Mouse (Mus musculus) small intestine, adult 2 months (tissue): ENCODE measurements at regions not wholly inside any gene's neighbourhood (a gene's known extent, or its start where the extent isn't known, plus 50 kb on each side); places are given as distances from the start of the nearest gene placed in this dataset.

ENCODE experiments used
- H3K27ac ChIP-seq: fragments of 200-500 bp; 2 replicates; pipeline ENCODE4 v1.5.1; 2012; ENCODE audit warnings: low read depth, low read length, control low read depth, inconsistent platforms; ENCODE audit not compliant: insufficient read depth
- H3K27me3 ChIP-seq: fragments of 200-500 bp; 2 replicates; pipeline ENCODE4 v1.6.1; 2012; ENCODE audit warnings: mild to moderate bottlenecking, moderate library complexity, low read length, inconsistent platforms; ENCODE audit not compliant: control insufficient read depth, insufficient read depth
- H3K36me3 ChIP-seq: fragments of 200-500 bp; 2 replicates; pipeline ENCODE4 v1.6.1; 2012; ENCODE audit warnings: mild to moderate bottlenecking, low read length, control low read depth, inconsistent platforms; ENCODE audit not compliant: control insufficient read depth, insufficient read depth
- H3K4me1 ChIP-seq: fragments of 200-500 bp; 2 replicates; pipeline ENCODE4 v1.6.1; 2012; ENCODE audit warnings: low read length, inconsistent platforms, mixed read lengths; ENCODE audit not compliant: control insufficient read depth, insufficient read depth, insufficient read length
- H3K4me3 ChIP-seq: fragments of 200-500 bp; 2 replicates; pipeline ENCODE4 v1.5.1; 2012; ENCODE audit warnings: low read depth, mild to moderate bottlenecking, control low read depth, inconsistent platforms, low read length, moderate library complexity
- CTCF ChIP-seq: fragments of 200-500 bp; IDR thresholded peaks from 2 replicates; pipeline ENCODE4 v1.5.1; 2012; ENCODE audit warnings: low read depth, mild to moderate bottlenecking, control low read depth, inconsistent platforms, low read length, moderate library complexity, mixed read lengths; ENCODE audit not compliant: insufficient replicate concordance, insufficient read length; ENCODE audit errors: extremely low read depth
- POLR2A ChIP-seq: fragments of 200-500 bp; IDR thresholded peaks from 2 replicates; pipeline ENCODE4 v1.6.1; 2012; ENCODE audit warnings: low read depth, mild to moderate bottlenecking, control low read depth, inconsistent platforms, low read length, moderate library complexity
- WGBS: fragments of 180-500 bp; shearing (Covaris S2); methylation state at CpG from one replicate; pipeline ENCODE4 v1.1.7; 2018; 5-methylcytosine and 5-hydroxymethylcytosine counted together

DNA sequence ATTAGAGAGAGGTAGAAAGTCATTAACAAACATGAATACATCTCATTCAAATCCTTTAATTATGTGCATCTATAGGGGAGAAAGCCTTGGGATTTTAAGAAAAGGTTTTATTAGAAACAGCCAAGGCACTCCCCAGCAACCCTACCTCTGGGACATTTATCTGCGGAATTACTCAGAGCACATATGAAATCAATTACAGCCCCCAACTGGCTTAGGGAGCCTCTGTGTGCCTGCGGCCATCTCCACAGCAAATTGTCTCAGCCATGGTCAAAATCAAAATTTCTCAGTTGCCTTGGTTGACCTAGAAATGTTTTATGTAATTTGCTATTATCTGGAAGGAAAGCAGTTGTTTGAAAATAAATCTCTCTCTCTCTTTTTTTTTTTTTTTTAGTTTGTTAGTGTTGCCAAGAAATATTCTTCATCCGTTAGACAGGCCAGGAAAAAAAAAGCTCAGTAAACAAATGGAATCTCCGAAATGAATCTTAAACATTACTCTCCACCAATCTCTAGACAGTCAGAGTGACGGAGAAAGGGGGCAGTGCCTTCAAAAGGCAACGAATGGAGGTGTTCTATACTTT lies 110.0 kb upstream of the Lpar1 start:
- no peaks in the 10 kb centered on the region for H3K36me3 ChIP-seq
- 71% methylated on average over 6 of the region's 6 CpGs for WGBS
- no peak overlapping the region for H3K4me3 ChIP-seq
- no peak overlapping the region for H3K27ac ChIP-seq
- H3K27me3 ChIP-seq: no peaks in the 10 kb centered on the region
- TF ChIP-seq CTCF (no peak), POLR2A (no peak)
- no peaks in the 10 kb centered on the region for H3K4me1 ChIP-seq

DNA sequence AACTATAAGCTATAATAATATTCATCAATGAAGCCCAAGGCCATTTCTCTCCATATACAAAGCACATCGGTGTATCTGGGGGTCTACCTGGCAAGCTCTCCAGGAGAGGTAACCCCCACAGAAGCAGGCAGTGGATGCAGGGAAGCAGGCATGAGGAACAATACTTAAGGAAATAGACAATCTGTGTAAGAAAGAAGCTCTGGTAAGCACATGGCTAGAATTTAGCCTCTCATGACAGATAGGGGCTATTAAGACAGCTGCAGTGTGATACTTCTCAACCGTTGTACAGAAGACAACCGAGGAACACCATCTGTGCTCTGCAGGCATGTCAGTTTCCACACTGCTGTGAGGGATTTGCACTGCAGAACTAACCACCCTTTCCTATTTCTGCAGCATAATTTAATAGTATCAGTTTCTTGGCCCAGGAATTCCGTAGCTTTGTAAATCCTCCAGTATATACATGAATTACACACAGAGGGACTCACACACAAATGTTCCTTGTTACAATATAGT lies 108.1 kb upstream of the Lpar1 start:
- H3K4me3 ChIP-seq: no peak overlapping the region
- 82% methylated on average over 4 of the region's 4 CpGs for WGBS
- H3K27ac ChIP-seq: no peak overlapping the region
- no peaks in the 10 kb centered on the region for H3K36me3 ChIP-seq
- H3K27me3 ChIP-seq: no peaks in the 10 kb centered on the region
- TF ChIP-seq POLR2A (no peak), CTCF (no peak)
- no peaks in the 10 kb centered on the region for H3K4me1 ChIP-seq

DNA sequence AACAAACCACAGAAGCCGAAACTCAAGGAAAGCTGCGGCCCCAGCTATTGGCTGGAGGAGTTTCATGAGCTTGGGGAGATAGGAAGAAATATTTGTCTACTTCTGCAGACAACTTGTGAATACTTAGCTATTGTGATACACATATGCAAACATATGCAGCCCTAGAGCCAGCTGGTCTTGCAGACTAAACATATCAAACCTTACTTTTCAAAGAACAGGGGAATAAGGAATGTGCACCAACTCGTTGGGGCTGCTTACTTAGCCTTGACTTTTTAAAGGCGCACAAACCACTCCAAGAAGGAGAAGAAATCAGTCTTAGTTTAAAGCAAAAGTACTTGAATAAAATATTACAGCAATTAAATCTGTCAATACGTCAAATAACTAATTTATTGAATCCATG lies 106.8 kb upstream of the Lpar1 start:
- H3K27me3 ChIP-seq: no peaks in the 10 kb centered on the region
- H3K4me3 ChIP-seq: no peak overlapping the region
- H3K36me3 ChIP-seq: no peaks in the 10 kb centered on the region
- TF ChIP-seq CTCF (no peak), POLR2A (no peak)
- 59% methylated on average over 5 of the region's 5 CpGs for WGBS
- H3K27ac ChIP-seq: no peak overlapping the region
- H3K4me1 ChIP-seq: no peaks in the 10 kb centered on the region

DNA sequence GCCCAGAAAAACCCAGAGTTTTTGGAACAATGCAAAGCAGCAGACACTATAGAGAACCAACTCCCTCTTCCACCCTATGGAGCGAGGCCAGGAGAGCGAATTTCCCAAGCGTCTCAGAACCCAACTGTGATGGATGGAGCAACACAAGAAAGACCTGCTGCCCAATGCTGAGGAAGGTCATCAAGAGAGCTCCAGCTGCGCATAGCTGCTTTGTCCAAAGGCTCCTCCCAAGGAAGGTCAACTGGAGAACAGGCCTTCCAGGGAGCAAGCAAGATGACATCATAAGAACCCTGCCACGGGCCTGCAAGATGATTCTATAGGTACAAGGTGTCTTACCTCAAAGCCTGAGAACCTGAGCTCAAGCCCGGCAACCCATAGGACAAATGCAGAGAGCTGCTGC lies 104.5 kb upstream of the Lpar1 start:
- no peaks in the 10 kb centered on the region for H3K4me1 ChIP-seq
- no peak overlapping the region for H3K27ac ChIP-seq
- no peak for TF ChIP-seq POLR2A
- 79% methylated on average over 6 of the region's 6 CpGs for WGBS
- H3K4me3 ChIP-seq: no peak overlapping the region
- H3K27me3 ChIP-seq: no peaks in the 10 kb centered on the region
- no peaks in the 10 kb centered on the region for H3K36me3 ChIP-seq

DNA sequence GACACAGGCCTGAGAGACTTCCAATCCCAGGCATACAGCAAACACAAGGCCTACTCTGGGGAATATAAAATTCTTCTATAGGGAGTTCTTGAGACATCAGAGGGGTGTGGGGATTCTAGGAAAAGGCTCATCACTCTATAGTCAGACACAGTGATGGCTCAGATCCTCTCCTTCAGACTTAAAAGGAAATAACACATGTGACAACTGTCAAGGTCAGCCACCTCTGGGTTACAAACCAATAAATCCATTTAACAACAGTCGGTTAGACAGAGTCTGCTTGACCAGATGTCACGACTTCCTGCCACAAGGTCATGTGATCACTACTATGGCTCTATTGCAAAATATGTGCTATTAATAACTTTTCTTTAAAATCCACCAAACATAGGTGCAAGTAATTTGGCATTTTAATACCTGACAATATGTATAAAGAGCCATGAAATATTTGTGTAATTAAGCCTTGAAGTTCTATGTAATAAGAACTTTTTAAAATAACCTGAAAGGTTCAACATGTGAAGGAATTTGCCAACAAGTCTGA lies 94.1 kb upstream of the Lpar1 start:
- no peak overlapping the region for H3K27ac ChIP-seq
- no peak for TF ChIP-seq POLR2A
- no peak for TF ChIP-seq CTCF
- no peaks in the 10 kb centered on the region for H3K4me1 ChIP-seq
- WGBS: 43% methylated on average over 2 of the region's 2 CpGs
- H3K27me3 ChIP-seq: no peaks in the 10 kb centered on the region
- no peak overlapping the region for H3K4me3 ChIP-seq
- H3K36me3 ChIP-seq: no peaks in the 10 kb centered on the region

DNA sequence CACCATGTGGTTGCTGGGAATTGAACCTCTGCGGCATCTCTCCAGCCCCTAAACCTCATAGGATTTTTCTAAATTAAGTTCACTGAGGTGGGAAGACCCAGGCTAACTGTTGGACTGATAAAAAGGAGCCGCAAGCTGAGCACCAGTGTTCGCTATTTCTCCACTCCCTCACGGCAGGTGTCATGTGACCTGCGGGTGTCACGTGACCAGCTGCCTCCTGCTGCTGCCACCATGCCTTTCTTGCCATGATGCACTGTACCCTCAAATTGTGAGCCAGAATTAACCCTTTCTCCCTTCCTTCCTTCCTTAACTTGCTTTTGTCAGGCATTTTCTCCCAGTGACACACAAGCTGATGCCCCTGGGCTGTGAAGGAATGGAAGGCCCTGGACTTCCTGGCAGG lies 93.1 kb upstream of the Lpar1 start:
- no peak overlapping the region for H3K4me3 ChIP-seq
- H3K27me3 ChIP-seq: no peaks in the 10 kb centered on the region
- no peaks in the 10 kb centered on the region for H3K36me3 ChIP-seq
- no peak overlapping the region for H3K27ac ChIP-seq
- 93% methylated on average over 6 of the region's 6 CpGs for WGBS
- TF ChIP-seq POLR2A (no peak), CTCF (no peak)
- H3K4me1 ChIP-seq: no peaks in the 10 kb centered on the region

DNA sequence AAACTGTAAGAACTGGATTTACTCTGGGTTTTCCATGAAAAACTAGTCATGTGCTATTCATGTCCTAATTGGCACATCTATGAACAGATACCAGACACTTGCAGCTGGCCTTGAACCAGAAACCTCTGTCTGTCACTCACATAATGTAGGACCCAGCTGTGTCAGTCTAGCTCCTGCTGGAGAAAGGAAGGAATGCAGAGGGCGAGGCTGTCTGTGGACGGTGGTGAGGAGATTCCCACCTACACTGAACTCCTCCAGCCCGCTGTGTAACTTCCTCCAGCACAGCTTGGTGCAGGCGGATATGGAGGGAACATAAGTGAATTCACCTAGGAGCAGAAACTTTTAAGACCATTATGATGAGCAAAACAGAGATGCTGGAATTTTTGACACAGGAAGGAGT lies 89.7 kb upstream of the Lpar1 start:
- no peak for TF ChIP-seq POLR2A
- TF ChIP-seq CTCF: no peak
- Histone ChIP-seq H3K4me1 (no peaks in the 10 kb centered on the region), H3K36me3 (no peaks in the 10 kb centered on the region), H3K27me3 (no peaks in the 10 kb centered on the region), H3K4me3 (no peak overlapping the region), H3K27ac (no peak overlapping the region)
- WGBS: 69% methylated on average over 4 of the region's 4 CpGs

DNA sequence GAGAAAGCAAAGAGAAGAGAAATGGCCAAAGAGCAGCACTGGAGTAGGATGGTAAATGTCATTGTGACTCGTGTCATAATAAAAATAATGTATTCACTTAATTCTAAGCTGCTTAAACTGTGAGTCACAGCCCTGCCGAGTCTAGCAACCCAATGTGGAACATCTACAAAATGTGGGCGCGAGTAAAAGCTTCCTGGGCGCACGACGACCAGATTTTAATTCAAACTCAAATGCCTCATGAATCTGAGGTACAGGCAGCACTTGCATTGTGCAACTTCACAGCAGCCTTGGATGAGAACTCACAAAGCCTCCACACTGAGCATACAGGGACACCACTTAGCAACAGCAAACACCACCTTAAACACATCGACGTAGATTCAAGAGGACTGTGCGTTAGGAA lies 88.5 kb upstream of the Lpar1 start:
- WGBS: 89% methylated on average over 10 of the region's 10 CpGs
- Histone ChIP-seq H3K4me1 (no peaks in the 10 kb centered on the region), H3K36me3 (no peaks in the 10 kb centered on the region), H3K27me3 (no peaks in the 10 kb centered on the region), H3K4me3 (no peak overlapping the region), H3K27ac (no peak overlapping the region)
- TF ChIP-seq POLR2A (no peak), CTCF (no peak)
